Mouse (Mus musculus): ENCODE data around the gene Gm14147. TPM values are rescaled to one million over a fixed set of nuclear protein-coding genes. Genes with fewer than 3 reads are reported as not detected.
"Not testable (repeated sequence)": the region's sequence is repeated elsewhere in the genome, so short reads cannot be mapped to it uniquely, and the experiment has no call there.

Gm14147 gene
- polyA plus RNA-seq (2015; fragmentation: Nextera tagmentation; extraction: Ambion mirVana) = not detected in 2 replicates

DNA sequence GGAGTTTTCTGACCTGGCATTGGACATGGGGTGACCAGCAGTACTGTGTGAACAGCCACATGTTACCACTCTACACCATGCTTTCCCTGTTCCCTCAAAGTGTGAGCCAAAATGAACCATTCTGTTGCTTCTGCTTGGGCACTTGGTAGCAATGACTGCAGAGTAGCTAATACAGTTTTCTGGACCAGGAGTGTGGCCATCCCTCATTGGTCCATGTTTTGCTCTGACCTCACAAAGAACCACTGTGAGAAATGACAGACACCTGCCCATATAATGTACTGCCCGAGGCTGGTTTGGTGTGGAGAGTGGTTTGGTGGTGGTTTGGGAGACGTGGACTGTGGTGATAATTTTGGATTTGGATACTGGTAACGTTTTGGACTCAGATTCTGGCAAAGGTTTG, at the start of gene Gm14147:
Gene Gm14147 (plus strand): TSS at position 301 of the 400 bp plus-strand sequence.
- not testable (repeated sequence) for H3K27ac ChIP-seq (replicated peaks); ATAC-seq (ENCODE audit: low read depth); H3K9ac ChIP-seq; H3K4me2 ChIP-seq; H3K9me3 ChIP-seq; H3K36me3 ChIP-seq; H3K4me3 ChIP-seq; H3K4me1 ChIP-seq (replicated peaks); H3K27me3 ChIP-seq
- WGBS = no CpG with 5 or more reads among the region's 3 CpGs

DNA sequence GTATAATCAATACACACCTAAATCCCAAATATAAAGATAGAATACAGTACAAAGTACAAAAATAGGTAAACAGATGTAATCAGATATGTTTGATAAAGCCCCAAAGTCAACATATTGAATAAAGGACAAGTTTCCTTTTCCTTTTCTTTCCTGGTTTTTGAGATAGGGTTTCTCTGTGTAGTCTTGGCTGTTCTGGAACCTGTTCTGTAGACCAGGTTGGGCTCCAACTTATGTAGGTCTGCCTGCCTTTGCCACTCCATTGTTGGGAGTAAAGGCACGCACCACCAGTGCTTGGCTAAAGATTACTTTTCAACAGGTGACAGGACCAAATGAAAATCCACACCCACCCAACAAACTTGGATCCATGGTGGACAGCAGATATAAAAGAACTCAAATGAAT, 41.4 kb upstream of the Gm14147 start:
- Histone ChIP-seq H3K9me3 (no peaks in the 10 kb centered on the region), H3K4me1 (replicated peaks) (no peaks in the 10 kb centered on the region), H3K4me3 (no peak overlapping the region), H3K27ac (replicated peaks) (no peak overlapping the region), H3K36me3 (no peaks in the 10 kb centered on the region), H3K4me2 (no peak overlapping the region), H3K9ac (no peak overlapping the region), H3K27me3 (no peaks in the 10 kb centered on the region)
- no peak for ATAC-seq (ENCODE audit: low read depth)
- WGBS = 84% methylated on average over 1 of the region's 1 CpGs

DNA sequence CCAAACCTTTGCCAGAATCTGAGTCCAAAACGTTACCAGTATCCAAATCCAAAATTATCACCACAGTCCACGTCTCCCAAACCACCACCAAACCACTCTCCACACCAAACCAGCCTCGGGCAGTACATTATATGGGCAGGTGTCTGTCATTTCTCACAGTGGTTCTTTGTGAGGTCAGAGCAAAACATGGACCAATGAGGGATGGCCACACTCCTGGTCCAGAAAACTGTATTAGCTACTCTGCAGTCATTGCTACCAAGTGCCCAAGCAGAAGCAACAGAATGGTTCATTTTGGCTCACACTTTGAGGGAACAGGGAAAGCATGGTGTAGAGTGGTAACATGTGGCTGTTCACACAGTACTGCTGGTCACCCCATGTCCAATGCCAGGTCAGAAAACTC, 5.8 kb upstream of the Gm14147 start, which contains the start of gene Gm14151:
Gene Gm14151 (minus strand): TSS at position 101 of the 400 bp plus-strand sequence.
- not testable (repeated sequence) for H3K9ac ChIP-seq; H3K4me1 ChIP-seq (replicated peaks); ATAC-seq (ENCODE audit: low read depth); H3K9me3 ChIP-seq; H3K36me3 ChIP-seq; H3K4me2 ChIP-seq; H3K27me3 ChIP-seq; H3K4me3 ChIP-seq; H3K27ac ChIP-seq (replicated peaks)
- WGBS = no CpG with 5 or more reads among the region's 3 CpGs

Other genes starting within 250 kb of the Gm14147 start
- gene Abhd12, start 193.5 kb upstream of the Gm14147 start, polyA plus RNA-seq (2015; fragmentation: Nextera tagmentation; extraction: Ambion mirVana) = 108 and 109 TPM in 2 replicates
- 18.5 and 21.4 TPM in 2 replicates for gene Gins1, start 192.8 kb upstream of the Gm14147 start, polyA plus RNA-seq (2015; fragmentation: Nextera tagmentation; extraction: Ambion mirVana)
- 5.3 and 6.4 TPM in 2 replicates for gene Ninl, start 58.9 kb upstream of the Gm14147 start, polyA plus RNA-seq (2015; fragmentation: Nextera tagmentation; extraction: Ambion mirVana)
- 29.5 and 32.4 TPM in 2 replicates for gene Nanp, start 58.8 kb upstream of the Gm14147 start, polyA plus RNA-seq (2015; fragmentation: Nextera tagmentation; extraction: Ambion mirVana)
- not detected in 2 replicates for gene Gm14151, start 5.9 kb upstream of the Gm14147 start, polyA plus RNA-seq (2015; fragmentation: Nextera tagmentation; extraction: Ambion mirVana)